ENCODE assay signal across 22 mouse cellular contexts in genomic region chr8:119616811-119617210, GRCm38 (mm10). TPM values are rescaled to one million over a fixed set of nuclear protein-coding genes. Genes with fewer than 3 reads are reported as not detected.
"Had no signal": no experiment of that assay in that cellular context is flagged by ENCODE, and none has a peak within 500 bp of the region (broad histone marks: within the 10 kb centered on the region; RNA-seq: fewer than 3 reads in every experiment).

No protein-coding gene starts in this region.

- H3K4me3 ChIP-seq: lung, embryonic 15.5 days; megakaryocyte, embryonic 14.5 days; midbrain, embryonic 13.5 days; midbrain, embryonic 15.5 days; neural tube, embryonic 12.5 days; stomach, embryonic 15.5 days had no signal

- H3K9me3 ChIP-seq: lung, embryonic 15.5 days; megakaryocyte, embryonic 14.5 days; midbrain, embryonic 13.5 days; midbrain, embryonic 15.5 days; neural tube, embryonic 12.5 days; stomach, embryonic 15.5 days had no signal

- H3K4me2 ChIP-seq: lung, embryonic 15.5 days; midbrain, embryonic 11.5 days; midbrain, embryonic 13.5 days; midbrain, embryonic 15.5 days; neural tube, embryonic 12.5 days; stomach, embryonic 15.5 days had no signal

- DNase-seq: lung, adult 2 months; lung, postnatal 14 days; lung, postnatal 36 days; right cerebral cortex, postnatal 14 days; thymus, adult 18-20 months; thymus, postnatal 14 days; thymus, postnatal 36 days had no signal

- H3K36me3 ChIP-seq: lung, embryonic 15.5 days; midbrain, embryonic 13.5 days; midbrain, embryonic 15.5 days; neural tube, embryonic 12.5 days; stomach, embryonic 15.5 days had no signal

- H3K27ac ChIP-seq: lung, embryonic 15.5 days; macrophage; midbrain, embryonic 13.5 days; midbrain, embryonic 15.5 days; neural tube, embryonic 12.5 days; stomach, embryonic 15.5 days had no signal

- H3K27me3 ChIP-seq: lung, embryonic 15.5 days; midbrain, embryonic 13.5 days; midbrain, embryonic 15.5 days; neural tube, embryonic 12.5 days; stomach, embryonic 15.5 days had no signal

- H3K4me1 ChIP-seq: lung, embryonic 15.5 days; megakaryocyte, embryonic 14.5 days; midbrain, embryonic 13.5 days; midbrain, embryonic 15.5 days; neural tube, embryonic 12.5 days; stomach, embryonic 15.5 days had no signal

- H3K9ac ChIP-seq: lung, embryonic 15.5 days; midbrain, embryonic 13.5 days; midbrain, embryonic 15.5 days; neural tube, embryonic 12.5 days; stomach, embryonic 15.5 days had no signal

- ATAC-seq: lung, postnatal 0 days; midbrain, embryonic 13.5 days; midbrain, embryonic 15.5 days had no signal

RNA-seq across cellular contexts. Expression of gene Adad2, which starts 4.3 kb away (rescaled TPM):
- total RNA-seq: megakaryocyte progenitor cell, adult 5-6 weeks; monocyte, adult 5-6 weeks; neutrophil, adult 5-6 weeks had no signal
- polyA plus RNA-seq: lung, adult 2 months; lung, embryonic 15.5 days; lung, postnatal 0 days; macrophage; midbrain, embryonic 13.5 days; neural tube, embryonic 14.5 days; spleen, adult 2 months; stomach, embryonic 15.5 days; thymus, postnatal 0 days had no signal

RNA-seq across cellular contexts. Expression of gene Kcng4, which starts 18.7 kb away (rescaled TPM):
- total RNA-seq: megakaryocyte progenitor cell, adult 5-6 weeks; monocyte, adult 5-6 weeks; neutrophil, adult 5-6 weeks had no signal
- polyA plus RNA-seq: macrophage had no signal

RNA-seq across cellular contexts. Expression of gene Dnaaf1, which starts 41.8 kb away (rescaled TPM):
- total RNA-seq: monocyte, adult 5-6 weeks; neutrophil, adult 5-6 weeks had no signal
- polyA plus RNA-seq: macrophage; spleen, adult 2 months had no signal
